Mouse (Mus musculus): ENCODE data around the gene Coro2b. TPM values are rescaled to one million over a fixed set of nuclear protein-coding genes. Genes with fewer than 3 reads are reported as not detected.

Coro2b gene
- polyA plus RNA-seq, 2 experiments, result 0.57 to 1.1 TPM

DNA sequence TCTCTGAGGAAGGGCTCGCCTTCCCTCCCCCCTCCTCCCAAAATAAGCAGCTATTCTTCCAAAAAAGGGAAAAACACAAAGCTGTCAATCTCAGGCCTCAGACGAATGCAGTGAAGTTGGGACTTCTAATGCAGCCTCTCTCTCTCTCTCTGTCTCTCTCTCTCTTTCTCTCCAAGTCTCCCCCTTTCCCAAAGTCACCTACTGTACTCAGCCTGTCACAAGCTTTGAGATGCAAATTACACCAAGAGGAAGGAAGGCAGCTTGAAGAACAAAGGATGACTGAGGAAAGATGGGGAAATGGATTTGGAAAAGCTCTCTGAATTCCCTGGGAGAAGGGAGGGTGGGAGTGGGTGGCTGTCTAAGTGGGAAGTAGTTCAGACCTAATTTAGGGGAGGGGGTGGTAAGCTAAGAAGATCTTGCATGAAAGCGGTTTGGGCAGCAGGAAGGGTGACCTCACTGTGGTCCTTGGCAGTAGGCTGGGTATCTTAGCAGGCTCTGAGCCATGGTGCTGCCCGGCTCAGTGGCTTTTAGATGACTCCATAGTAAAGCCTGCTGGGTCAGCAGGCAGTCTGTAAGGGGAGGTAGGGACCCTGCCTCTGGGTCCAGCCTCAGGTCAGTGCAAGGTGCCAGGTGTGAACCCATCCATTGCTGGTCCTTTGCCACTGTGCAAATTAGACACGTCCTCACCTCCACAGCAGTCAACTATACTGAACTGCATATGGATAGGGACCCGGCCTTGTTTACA lies 55.8 kb downstream of the Coro2b start:
- DNase-seq (ENCODE audit: low read depth in 3 of 3, low spot score in 3 of 3), result no peak

DNA sequence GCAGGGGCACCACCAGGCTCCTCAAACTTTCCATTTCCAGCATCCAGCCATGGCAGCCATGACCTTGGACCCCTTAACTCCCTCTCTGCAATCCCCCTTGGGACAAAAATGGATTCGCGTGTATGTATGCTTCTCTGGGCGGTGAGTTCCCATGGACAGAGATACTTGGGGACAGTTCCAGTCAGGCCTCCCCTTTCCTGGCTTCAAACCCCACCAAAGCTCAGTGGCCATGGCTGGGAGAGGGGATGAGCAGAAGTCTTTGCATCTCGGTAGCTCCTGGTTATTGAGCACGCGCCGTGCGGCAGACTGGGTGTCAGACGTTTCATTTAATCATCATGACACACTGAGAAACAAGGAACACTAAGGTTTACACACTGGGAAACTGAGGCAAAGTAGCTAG lies 56.7 kb downstream of the Coro2b start:
- Histone ChIP-seq H3K4me2 (ENCODE audit: low read depth) (no peak overlapping the region), H3K4me3 (ENCODE audit: insufficient read depth in 1 of 2, low read depth in 2 of 2, low read length in 2 of 2) (no peak overlapping the region), H3K9me3 (ENCODE audit: control insufficient read depth, low read length) (no peaks in the 10 kb centered on the region), H3K9ac (replicated peaks) (no peak overlapping the region), H3K27ac (no peak overlapping the region), H3K4me1 (replicated peaks; ENCODE audit: control insufficient read depth in 2 of 2, insufficient read depth in 2 of 2, low read length in 1 of 2) (no peaks in the 10 kb centered on the region), H3K36me3 (replicated peaks; ENCODE audit: control insufficient read depth, insufficient read depth, low read depth) (no peaks in the 10 kb centered on the region), H3K27me3 (ENCODE audit: control insufficient read depth, insufficient read depth, low read length) (no peaks in the 10 kb centered on the region)
- DNase-seq (ENCODE audit: low read depth in 3 of 3, low spot score in 3 of 3) (no peak), ATAC-seq (ENCODE audit: insufficient read depth) (no peak)
- no peak for TF ChIP-seq CTCF (IDR thresholded peaks at IDR 0.05; ENCODE audit: low read depth)
- TF ChIP-seq EP300 (IDR thresholded peaks at IDR 0.05; ENCODE audit: low read depth), result no peak
- 88% methylated on average over 9 of the region's 9 CpGs for WGBS (ENCODE audit: insufficient replicate concordance)

More for the DNA sequence above, 55.8 kb downstream of the Coro2b start:
- no peak for ATAC-seq (ENCODE audit: insufficient read depth)
- Histone ChIP-seq H3K36me3 (replicated peaks; ENCODE audit: control insufficient read depth, insufficient read depth, low read depth) (no peaks in the 10 kb centered on the region), H3K4me1 (replicated peaks; ENCODE audit: control insufficient read depth in 2 of 2, insufficient read depth in 2 of 2, low read length in 1 of 2) (no peaks in the 10 kb centered on the region), H3K9me3 (ENCODE audit: control insufficient read depth, low read length) (no peaks in the 10 kb centered on the region), H3K4me3 (ENCODE audit: insufficient read depth in 1 of 2, low read depth in 2 of 2, low read length in 2 of 2) (no peak overlapping the region), H3K9ac (replicated peaks) (no peak overlapping the region), H3K27me3 (ENCODE audit: control insufficient read depth, insufficient read depth, low read length) (no peaks in the 10 kb centered on the region), H3K4me2 (ENCODE audit: low read depth) (no peak overlapping the region), H3K27ac (no peak overlapping the region)
- no peak for TF ChIP-seq CTCF (IDR thresholded peaks at IDR 0.05; ENCODE audit: low read depth)
- no peak for TF ChIP-seq EP300 (IDR thresholded peaks at IDR 0.05; ENCODE audit: low read depth)
- 40% methylated on average over 6 of the region's 6 CpGs for WGBS (ENCODE audit: insufficient replicate concordance)

- no peaks in the 10 kb centered on the region for H3K27me3 ChIP-seq (ENCODE audit: control insufficient read depth, insufficient read depth, low read length)
- no peak overlapping the region for H3K27ac ChIP-seq
- DNase-seq (ENCODE audit: low read depth in 3 of 3, low spot score in 3 of 3) (no peak), ATAC-seq (ENCODE audit: insufficient read depth) (no peak)
- H3K9ac ChIP-seq (replicated peaks), result no peak overlapping the region
- no peak overlapping the region for H3K4me2 ChIP-seq (ENCODE audit: low read depth)
- H3K9me3 ChIP-seq (ENCODE audit: control insufficient read depth, low read length), result no peaks in the 10 kb centered on the region
- WGBS (ENCODE audit: insufficient replicate concordance), result 70% methylated on average over 11 of the region's 11 CpGs
- H3K36me3 ChIP-seq (replicated peaks; ENCODE audit: control insufficient read depth, insufficient read depth, low read depth), result no peaks in the 10 kb centered on the region
- no peak overlapping the region for H3K4me3 ChIP-seq (ENCODE audit: insufficient read depth in 1 of 2, low read depth in 2 of 2, low read length in 2 of 2)
- TF ChIP-seq CTCF (IDR thresholded peaks at IDR 0.05; ENCODE audit: low read depth) (no peak), EP300 (IDR thresholded peaks at IDR 0.05; ENCODE audit: low read depth) (no peak)
- H3K4me1 ChIP-seq (replicated peaks; ENCODE audit: control insufficient read depth in 2 of 2, insufficient read depth in 2 of 2, low read length in 1 of 2), result no peaks in the 10 kb centered on the region
These were observed 59.9 kb downstream of the Coro2b start for GRCm38 (mm10) chr9:62476782-62477487.

DNA sequence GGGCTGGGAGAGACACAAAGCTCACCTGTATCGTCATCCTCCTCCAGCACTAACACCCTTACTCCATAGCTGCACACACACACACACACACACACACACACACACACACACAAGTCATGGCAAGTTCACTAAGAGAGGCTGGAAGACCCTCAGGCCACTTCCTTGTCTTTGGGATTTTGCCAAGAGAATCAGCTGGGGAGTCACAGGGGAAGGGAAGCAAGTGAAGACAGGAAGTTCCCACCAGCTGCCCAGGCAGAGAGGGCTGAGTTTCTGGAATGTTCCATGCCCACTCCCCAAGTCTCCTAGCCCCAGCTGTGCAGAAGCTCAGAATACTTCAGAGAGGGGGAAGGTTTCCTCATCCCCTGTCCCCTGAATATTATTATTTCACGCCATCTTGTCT lies 62.6 kb downstream of the Coro2b start:
- H3K27me3 ChIP-seq (ENCODE audit: control insufficient read depth, insufficient read depth, low read length), result no peaks in the 10 kb centered on the region
- no peaks in the 10 kb centered on the region for H3K36me3 ChIP-seq (replicated peaks; ENCODE audit: control insufficient read depth, insufficient read depth, low read depth)
- H3K27ac ChIP-seq, result no peak overlapping the region
- ATAC-seq (ENCODE audit: insufficient read depth) (no peak), DNase-seq (ENCODE audit: low read depth in 3 of 3, low spot score in 3 of 3) (no peak)
- TF ChIP-seq EP300 (IDR thresholded peaks at IDR 0.05; ENCODE audit: low read depth), result no peak
- no peak for TF ChIP-seq CTCF (IDR thresholded peaks at IDR 0.05; ENCODE audit: low read depth)
- no peaks in the 10 kb centered on the region for H3K4me1 ChIP-seq (replicated peaks; ENCODE audit: control insufficient read depth in 2 of 2, insufficient read depth in 2 of 2, low read length in 1 of 2)
- no peak overlapping the region for H3K9ac ChIP-seq (replicated peaks)
- H3K4me2 ChIP-seq (ENCODE audit: low read depth), result no peak overlapping the region
- WGBS (ENCODE audit: insufficient replicate concordance), result 62% methylated on average over 2 of the region's 2 CpGs
- H3K4me3 ChIP-seq (ENCODE audit: insufficient read depth in 1 of 2, low read depth in 2 of 2, low read length in 2 of 2), result no peak overlapping the region
- no peaks in the 10 kb centered on the region for H3K9me3 ChIP-seq (ENCODE audit: control insufficient read depth, low read length)

DNA sequence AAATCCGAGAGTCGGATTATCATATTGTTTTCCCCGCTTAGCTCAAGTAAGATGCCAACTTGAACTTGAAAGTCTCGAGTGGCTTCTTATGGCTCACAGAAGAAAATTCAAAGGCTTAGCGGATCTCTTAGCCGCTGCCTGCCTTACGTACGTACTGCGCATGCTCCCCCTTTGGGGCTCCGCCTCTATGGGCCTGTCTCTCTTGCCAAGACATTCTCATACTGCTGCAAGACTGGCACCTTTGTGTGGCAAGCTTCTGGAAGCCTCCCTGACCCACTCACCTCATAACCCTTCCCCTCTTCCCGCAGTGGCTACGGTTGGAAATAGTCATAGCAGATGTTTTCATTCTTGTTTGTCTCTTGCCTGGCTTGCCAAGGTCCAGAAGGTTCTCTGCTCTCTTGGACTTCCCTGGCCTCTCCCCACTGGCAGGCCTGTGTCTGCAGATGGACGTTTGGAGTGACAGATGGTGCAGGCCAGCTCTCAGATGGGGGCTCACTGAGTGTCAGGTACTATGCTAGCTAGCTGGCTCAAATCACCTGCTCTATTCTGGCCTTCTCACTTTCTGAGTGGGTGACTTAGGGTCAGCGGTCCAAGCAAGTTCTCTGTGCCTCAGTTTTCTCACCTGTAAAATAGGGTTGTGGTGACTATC lies 65.2 kb downstream of the Coro2b start:
- 74% methylated on average over 14 of the region's 14 CpGs for WGBS (ENCODE audit: insufficient replicate concordance)

More for the DNA sequence above, 65.2 kb downstream of the Coro2b start:
- Histone ChIP-seq H3K4me2 (ENCODE audit: low read depth) (no peak overlapping the region), H3K4me3 (ENCODE audit: insufficient read depth in 1 of 2, low read depth in 2 of 2, low read length in 2 of 2) (no peak overlapping the region), H3K27ac (no peak overlapping the region), H3K9me3 (ENCODE audit: control insufficient read depth, low read length) (no peaks in the 10 kb centered on the region), H3K4me1 (replicated peaks; ENCODE audit: control insufficient read depth in 2 of 2, insufficient read depth in 2 of 2, low read length in 1 of 2) (no peaks in the 10 kb centered on the region), H3K9ac (replicated peaks) (no peak overlapping the region), H3K27me3 (ENCODE audit: control insufficient read depth, insufficient read depth, low read length) (no peaks in the 10 kb centered on the region), H3K36me3 (replicated peaks; ENCODE audit: control insufficient read depth, insufficient read depth, low read depth) (no peaks in the 10 kb centered on the region)
- no peak for ATAC-seq (ENCODE audit: insufficient read depth)
- TF ChIP-seq CTCF (IDR thresholded peaks at IDR 0.05; ENCODE audit: low read depth) (no peak), EP300 (IDR thresholded peaks at IDR 0.05; ENCODE audit: low read depth) (no peak)
- DNase-seq (ENCODE audit: low read depth in 3 of 3, low spot score in 3 of 3), result no peak

Data from liver, embryonic 14.5 days (tissue).